Mouse (Mus musculus) cerebellum, adult 11 months (tissue): ENCODE measurements at regions not wholly inside any gene's neighbourhood (a gene's known extent, or its start where the extent isn't known, plus 50 kb on each side); places are given as distances from the start of the nearest gene placed in this dataset.

Source experiments
- DNase-seq: peaks from one replicate; pipeline ENCODE4 v3.0.0; 2022

- no peak for DNase-seq
These were observed 505.9 kb downstream of the Gm6685 start for GRCm38 (mm10) chr11:27833736-27834135.

DNA sequence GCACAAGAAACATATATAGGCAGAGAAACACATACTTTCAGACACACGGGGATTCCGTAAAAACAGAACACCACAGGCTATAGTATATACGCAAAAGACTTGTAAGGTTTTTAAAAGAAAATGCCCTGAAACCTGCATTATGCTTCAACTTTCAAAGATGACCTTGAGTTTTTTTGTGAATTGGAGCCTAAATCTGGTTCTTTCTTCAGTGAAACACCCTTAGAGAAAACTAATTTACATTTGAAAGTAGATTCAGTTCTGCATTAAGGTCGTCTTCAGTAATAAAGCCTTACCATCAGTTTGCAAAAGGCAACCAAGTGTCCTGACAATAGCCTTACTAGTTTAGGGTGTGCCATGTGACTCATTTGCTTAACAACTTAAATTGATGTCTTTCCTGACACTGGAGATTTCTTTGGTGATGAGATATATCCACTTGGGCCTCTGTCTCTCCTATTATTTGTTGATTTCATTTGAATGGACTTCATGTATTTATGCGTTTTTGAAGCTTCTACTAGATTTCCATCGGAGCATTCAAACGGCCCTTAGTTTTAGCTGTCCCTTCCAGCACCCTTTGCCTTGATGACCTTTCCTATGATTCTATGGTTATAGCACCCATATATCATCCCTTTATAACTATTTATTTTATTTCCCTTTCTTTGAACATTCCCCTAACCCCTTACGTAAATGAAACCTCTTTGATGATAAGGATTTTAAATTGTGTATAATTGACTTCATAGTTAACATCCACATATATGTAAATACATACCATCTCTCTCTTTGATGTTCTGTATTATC lies 539.6 kb downstream of the Gm6685 start:
- DNase-seq: no peak

DNA sequence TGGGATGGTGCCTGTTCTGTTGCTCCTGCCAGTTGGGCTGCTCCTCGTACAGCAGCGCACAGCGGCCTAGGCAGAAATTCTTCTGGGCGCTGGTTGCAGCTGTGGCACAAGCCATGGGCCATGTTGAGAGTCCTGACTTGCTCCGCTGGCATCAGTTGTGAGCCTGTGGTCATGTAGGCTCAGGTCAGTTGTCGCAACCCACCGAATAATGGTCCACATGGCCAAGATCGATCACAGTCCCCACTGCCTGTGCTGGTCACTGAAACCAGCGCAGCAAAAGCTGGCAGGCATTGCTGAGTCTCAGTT lies 585.8 kb downstream of the Gm6685 start:
- DNase-seq: no peak

GRCm38 (mm10) chr11:27753212-27753912 lies 586.3 kb downstream of the Gm6685 start:
- peak; percentile 0 for DNase-seq

DNA sequence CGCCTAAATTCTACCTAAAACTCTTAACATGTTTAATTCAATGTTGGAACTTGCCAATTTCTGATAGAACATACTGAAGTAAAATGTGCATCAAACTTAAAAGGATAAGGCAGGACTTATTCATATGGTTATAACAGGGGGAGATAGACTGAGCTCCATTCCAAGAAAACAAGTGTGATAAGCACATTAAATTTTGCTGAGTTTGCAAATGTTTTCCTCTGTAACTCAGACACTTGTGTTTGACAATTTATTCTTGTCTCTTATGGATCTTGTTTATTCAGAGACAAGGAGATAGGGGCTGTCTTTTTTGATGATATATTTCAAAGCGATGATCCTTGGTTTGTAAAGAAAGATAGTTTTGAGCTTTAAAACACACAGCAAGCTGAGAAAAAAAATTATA lies 613.6 kb downstream of the Gm6685 start:
- DNase-seq: no peak

DNA sequence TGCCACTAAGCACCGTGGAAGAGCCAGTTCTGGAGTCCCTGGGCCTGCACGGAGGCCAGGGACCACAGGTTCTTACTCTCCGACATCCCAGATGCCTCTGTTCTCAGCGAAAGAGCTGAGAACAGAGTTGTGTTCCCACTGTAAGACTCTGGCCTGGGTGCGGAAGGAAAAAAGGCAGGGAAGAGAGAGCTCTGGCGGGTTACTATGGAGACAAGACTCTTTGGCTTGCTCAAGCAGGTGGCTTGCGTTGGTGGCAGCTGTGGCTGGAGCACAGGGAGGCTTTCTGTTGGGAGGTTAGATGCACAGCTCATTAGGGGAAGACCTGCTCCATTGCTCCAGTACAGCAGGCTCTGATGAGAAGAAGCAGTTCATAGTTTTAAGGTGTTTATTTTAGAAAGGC lies 618.3 kb downstream of the Gm6685 start:
- no peak for DNase-seq

GRCm38 (mm10) chr11:27672436-27672835 lies 667.2 kb downstream of the Gm6685 start:
- DNase-seq: no peak
